Mouse (Mus musculus): ENCODE measurements around the gene Khdc1b. TPM values are rescaled to one million over a fixed set of nuclear protein-coding genes. Genes with fewer than 3 reads are reported as not detected.

Gene Khdc1b
- polyA plus RNA-seq, 1 experiment from 2014 or later, result not detected

DNA sequence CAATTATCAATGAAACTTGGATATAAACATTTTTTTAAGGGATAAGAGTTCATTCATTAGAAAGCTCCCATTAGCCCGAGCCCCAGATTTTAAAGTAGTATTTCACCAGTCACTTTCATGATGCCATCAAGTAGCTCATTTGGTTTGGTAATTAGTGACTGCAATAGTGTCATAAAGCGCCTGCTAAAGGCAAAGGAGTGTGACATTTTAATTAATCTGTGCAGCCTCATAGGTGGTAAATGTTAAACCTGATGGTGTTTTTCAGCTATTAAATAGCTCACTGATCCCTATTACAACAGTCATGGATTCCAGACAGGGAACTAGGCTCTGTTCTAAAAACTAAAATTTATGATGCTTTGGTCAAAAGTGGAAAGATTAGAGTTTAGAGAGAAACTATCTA, 23.9 kb downstream of the Khdc1b start:
- 74% methylated on average over 2 of the region's 2 CpGs for WGBS
- H3K9ac ChIP-seq (ENCODE audit: low read length), result no peak overlapping the region
- H3K9me3 ChIP-seq (replicated peaks; ENCODE audit: control insufficient read depth, low read length), result no peaks in the 10 kb centered on the region
- no peaks in the 10 kb centered on the region for H3K36me3 ChIP-seq (ENCODE audit: control insufficient read depth, insufficient read depth, low read length)
- no peak overlapping the region for H3K4me3 ChIP-seq (replicated peaks; ENCODE audit: low read length)
- no peaks in the 10 kb centered on the region for H3K27me3 ChIP-seq (ENCODE audit: control insufficient read depth, insufficient read depth, low read length)
- H3K4me1 ChIP-seq (ENCODE audit: control insufficient read depth, insufficient read depth, low read length), result 0 out of 2 replicates have a peak, but pooled peaks cover 3% of the 10 kb centered on the region
- no peak overlapping the region for H3K27ac ChIP-seq (ENCODE audit: low read length)
- H3K4me2 ChIP-seq (ENCODE audit: low read depth, low read length), result no peak overlapping the region
- ATAC-seq (ENCODE audit: insufficient read depth, low FRiP score), result no peak

DNA sequence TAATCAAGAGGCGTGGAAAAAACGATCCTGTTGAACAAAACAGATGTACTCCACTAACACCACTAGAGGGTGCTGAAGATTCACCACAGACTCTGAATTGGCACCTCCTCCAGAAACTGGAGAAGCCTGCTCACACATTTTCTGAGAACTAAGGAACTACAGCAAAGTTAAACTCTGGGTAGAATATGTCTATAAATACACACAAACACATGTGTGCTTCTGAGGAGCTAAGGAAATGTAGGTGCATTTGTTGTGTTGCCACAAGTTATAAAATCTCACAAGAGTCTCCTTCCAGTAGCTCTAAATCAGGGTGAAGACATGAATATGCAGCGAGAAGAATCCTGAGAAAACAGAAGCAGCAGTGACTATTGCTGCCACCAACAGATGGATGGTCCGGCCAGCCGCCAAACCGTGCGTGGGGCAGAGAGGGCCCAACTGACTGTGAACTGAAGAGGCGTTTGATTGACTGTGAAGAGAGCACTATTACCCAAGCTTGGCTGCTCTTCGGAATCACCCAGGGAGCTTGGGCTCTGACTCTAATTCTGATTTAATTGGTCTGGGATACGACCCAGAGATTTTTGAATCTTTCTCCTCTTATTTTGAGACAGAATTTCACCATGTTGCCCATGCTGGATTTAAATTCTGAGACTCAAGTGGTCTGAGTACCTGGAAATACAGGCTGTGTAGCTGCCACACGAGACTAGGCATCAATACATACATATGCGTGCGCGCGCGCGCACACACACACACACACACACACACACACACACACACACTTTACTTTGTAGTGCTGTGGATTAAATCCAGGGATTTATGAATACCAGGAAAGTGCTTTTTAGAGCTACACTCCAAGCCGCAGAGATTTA, 28.2 kb downstream of the Khdc1b start:
- Histone ChIP-seq H3K36me3 (ENCODE audit: control insufficient read depth, insufficient read depth, low read length) (no peaks in the 10 kb centered on the region), H3K9ac (ENCODE audit: low read length) (no peak overlapping the region), H3K4me3 (replicated peaks; ENCODE audit: low read length) (no peak overlapping the region), H3K27ac (ENCODE audit: low read length) (no peak overlapping the region), H3K27me3 (ENCODE audit: control insufficient read depth, insufficient read depth, low read length) (no peaks in the 10 kb centered on the region), H3K4me1 (ENCODE audit: control insufficient read depth, insufficient read depth, low read length) (0 out of 2 replicates have a peak, but pooled peaks cover 3% of the 10 kb centered on the region), H3K4me2 (ENCODE audit: low read depth, low read length) (no peak overlapping the region), H3K9me3 (replicated peaks; ENCODE audit: control insufficient read depth, low read length) (no peaks in the 10 kb centered on the region)
- 54% methylated on average over 18 of the region's 18 CpGs for WGBS
- ATAC-seq (ENCODE audit: insufficient read depth, low FRiP score), result peak; percentile 37; the same call in 1 of the 2 replicates

DNA sequence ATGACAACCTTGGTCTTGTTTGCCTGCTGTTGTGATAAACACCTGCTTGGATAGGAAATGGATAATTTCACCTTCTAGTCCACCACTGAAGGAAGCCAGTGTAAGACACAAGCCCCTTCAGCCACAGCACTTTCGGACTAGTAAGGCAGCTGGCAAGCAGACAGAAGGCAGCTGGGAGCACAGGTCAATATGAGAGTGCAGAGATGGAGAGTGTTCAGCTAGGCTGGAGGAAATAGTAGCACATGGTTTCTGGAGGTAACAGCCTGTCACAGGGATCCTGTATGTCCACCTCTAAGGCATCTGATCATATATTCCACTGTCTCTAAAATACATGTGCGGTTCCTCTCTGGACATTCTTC, 28.8 kb downstream of the Khdc1b start:
- 0 out of 2 replicates have a peak, but pooled peaks cover 3% of the 10 kb centered on the region for H3K4me1 ChIP-seq (ENCODE audit: control insufficient read depth, insufficient read depth, low read length)
- no peaks in the 10 kb centered on the region for H3K36me3 ChIP-seq (ENCODE audit: control insufficient read depth, insufficient read depth, low read length)
- H3K4me3 ChIP-seq (replicated peaks; ENCODE audit: low read length), result no peak overlapping the region
- H3K27me3 ChIP-seq (ENCODE audit: control insufficient read depth, insufficient read depth, low read length), result no peaks in the 10 kb centered on the region
- 77% methylated on average over 2 of the region's 2 CpGs for WGBS
- H3K9me3 ChIP-seq (replicated peaks; ENCODE audit: control insufficient read depth, low read length), result no peaks in the 10 kb centered on the region
- no peak overlapping the region for H3K4me2 ChIP-seq (ENCODE audit: low read depth, low read length)
- no peak overlapping the region for H3K27ac ChIP-seq (ENCODE audit: low read length)
- no peak overlapping the region for H3K9ac ChIP-seq (ENCODE audit: low read length)
- ATAC-seq (ENCODE audit: insufficient read depth, low FRiP score), result no peak

DNA sequence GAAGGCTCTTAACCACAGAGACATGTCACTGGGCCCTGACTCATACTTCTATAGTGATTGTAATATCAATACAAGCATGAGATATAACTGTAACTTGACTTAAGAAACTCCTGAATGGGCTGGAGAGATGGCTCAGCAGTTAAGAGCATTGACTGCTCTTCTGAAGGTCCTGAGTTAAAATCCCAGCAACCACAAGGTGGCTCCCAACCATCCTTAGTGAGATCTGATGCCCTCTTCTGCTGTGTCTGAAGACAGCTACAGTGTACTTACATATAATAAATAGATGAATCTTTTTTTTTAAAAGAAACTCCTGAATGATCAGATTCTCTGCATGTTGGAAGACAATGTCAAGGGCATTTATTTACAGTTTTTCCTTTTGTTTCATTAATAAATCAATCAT, 36.0 kb downstream of the Khdc1b start:
- H3K9me3 ChIP-seq (replicated peaks; ENCODE audit: control insufficient read depth, low read length), result no peaks in the 10 kb centered on the region
- no peak overlapping the region for H3K27ac ChIP-seq (ENCODE audit: low read length)
- H3K4me2 ChIP-seq (ENCODE audit: low read depth, low read length), result no peak overlapping the region
- H3K4me3 ChIP-seq (replicated peaks; ENCODE audit: low read length), result no peak overlapping the region
- H3K36me3 ChIP-seq (ENCODE audit: control insufficient read depth, insufficient read depth, low read length), result no peaks in the 10 kb centered on the region
- H3K27me3 ChIP-seq (ENCODE audit: control insufficient read depth, insufficient read depth, low read length), result no peaks in the 10 kb centered on the region
- no peaks in the 10 kb centered on the region for H3K4me1 ChIP-seq (ENCODE audit: control insufficient read depth, insufficient read depth, low read length)
- no peak for ATAC-seq (ENCODE audit: insufficient read depth, low FRiP score)
- no peak overlapping the region for H3K9ac ChIP-seq (ENCODE audit: low read length)

DNA sequence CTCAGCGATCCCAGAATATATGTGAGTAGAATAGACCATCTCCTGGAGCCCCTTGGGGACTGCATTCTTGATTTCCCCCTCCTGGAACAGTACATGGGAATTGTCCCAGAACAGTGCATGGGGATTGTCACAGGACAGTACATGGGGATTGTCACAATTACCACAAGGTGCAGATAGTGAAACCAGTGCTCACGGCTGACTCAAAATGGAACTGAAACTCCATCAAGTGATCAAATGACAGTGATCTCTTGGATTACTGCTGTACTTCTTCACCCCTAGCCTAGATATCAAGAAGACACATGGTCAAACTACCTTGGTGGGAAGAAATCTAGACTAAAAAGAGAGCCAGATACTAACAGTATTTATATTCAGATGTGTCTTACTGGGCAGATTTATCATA, 42.3 kb downstream of the Khdc1b start:
- H3K36me3 ChIP-seq (ENCODE audit: control insufficient read depth, insufficient read depth, low read length), result no peaks in the 10 kb centered on the region
- no peaks in the 10 kb centered on the region for H3K9me3 ChIP-seq (replicated peaks; ENCODE audit: control insufficient read depth, low read length)
- no peak overlapping the region for H3K4me2 ChIP-seq (ENCODE audit: low read depth, low read length)
- H3K27ac ChIP-seq (ENCODE audit: low read length), result no peak overlapping the region
- no peak for ATAC-seq (ENCODE audit: insufficient read depth, low FRiP score)
- H3K4me1 ChIP-seq (ENCODE audit: control insufficient read depth, insufficient read depth, low read length), result no peaks in the 10 kb centered on the region
- H3K27me3 ChIP-seq (ENCODE audit: control insufficient read depth, insufficient read depth, low read length), result no peaks in the 10 kb centered on the region
- H3K4me3 ChIP-seq (replicated peaks; ENCODE audit: low read length), result no peak overlapping the region
- no peak overlapping the region for H3K9ac ChIP-seq (ENCODE audit: low read length)
- 92% methylated on average over 2 of the region's 2 CpGs for WGBS

DNA sequence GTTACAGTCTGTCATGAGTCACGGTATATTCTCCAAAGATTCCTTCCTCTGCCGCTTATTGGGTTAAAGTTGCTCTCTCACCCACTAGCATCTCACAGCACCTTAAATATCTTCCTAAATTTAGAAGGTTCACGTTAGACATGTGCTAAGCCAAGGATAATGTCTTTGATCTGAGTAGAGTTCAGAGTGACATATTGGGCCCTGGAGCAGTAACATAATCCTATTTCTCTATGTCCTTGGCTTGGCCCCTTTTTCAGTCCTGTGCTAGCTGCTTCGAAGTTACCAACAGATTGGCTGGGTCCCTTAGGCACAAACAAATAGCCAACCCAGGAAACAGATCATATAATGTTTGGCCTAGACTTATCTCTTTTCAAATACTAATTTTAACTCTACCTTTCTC, 44.7 kb downstream of the Khdc1b start:
- Histone ChIP-seq H3K9me3 (replicated peaks; ENCODE audit: control insufficient read depth, low read length) (no peaks in the 10 kb centered on the region), H3K4me1 (ENCODE audit: control insufficient read depth, insufficient read depth, low read length) (no peaks in the 10 kb centered on the region), H3K4me2 (ENCODE audit: low read depth, low read length) (no peak overlapping the region), H3K27ac (ENCODE audit: low read length) (no peak overlapping the region), H3K4me3 (replicated peaks; ENCODE audit: low read length) (no peak overlapping the region), H3K27me3 (ENCODE audit: control insufficient read depth, insufficient read depth, low read length) (no peaks in the 10 kb centered on the region), H3K9ac (ENCODE audit: low read length) (no peak overlapping the region), H3K36me3 (ENCODE audit: control insufficient read depth, insufficient read depth, low read length) (no peaks in the 10 kb centered on the region)
- 82% methylated on average over 4 of the region's 4 CpGs for WGBS
- ATAC-seq (ENCODE audit: insufficient read depth, low FRiP score), result no peak

DNA sequence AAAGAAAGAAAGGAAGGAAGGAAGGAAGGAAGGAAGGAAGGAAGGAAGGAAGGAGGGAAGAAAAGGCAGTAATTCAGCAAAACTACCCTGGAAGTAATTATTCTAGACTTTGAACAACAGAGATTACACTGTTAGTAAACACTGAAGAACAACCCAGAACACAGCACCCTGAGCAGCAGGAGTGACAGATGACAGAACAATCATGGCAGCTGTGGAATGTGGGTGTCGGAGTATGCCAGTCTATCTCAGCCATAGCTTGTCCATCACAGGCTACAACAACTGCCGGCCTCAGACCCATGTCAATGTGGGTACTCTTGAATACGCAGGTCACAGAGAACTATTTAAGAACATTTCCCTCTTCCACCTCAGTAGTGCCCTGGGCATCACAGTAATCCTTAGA, 48.3 kb downstream of the Khdc1b start:
- no peak overlapping the region for H3K4me3 ChIP-seq (replicated peaks; ENCODE audit: low read length)
- no peaks in the 10 kb centered on the region for H3K36me3 ChIP-seq (ENCODE audit: control insufficient read depth, insufficient read depth, low read length)
- H3K4me2 ChIP-seq (ENCODE audit: low read depth, low read length), result no peak overlapping the region
- no peaks in the 10 kb centered on the region for H3K4me1 ChIP-seq (ENCODE audit: control insufficient read depth, insufficient read depth, low read length)
- WGBS, result 83% methylated on average over 3 of the region's 3 CpGs
- no peak overlapping the region for H3K27ac ChIP-seq (ENCODE audit: low read length)
- H3K27me3 ChIP-seq (ENCODE audit: control insufficient read depth, insufficient read depth, low read length), result no peaks in the 10 kb centered on the region
- no peak for ATAC-seq (ENCODE audit: insufficient read depth, low FRiP score)
- no peaks in the 10 kb centered on the region for H3K9me3 ChIP-seq (replicated peaks; ENCODE audit: control insufficient read depth, low read length)
- H3K9ac ChIP-seq (ENCODE audit: low read length), result no peak overlapping the region

DNA sequence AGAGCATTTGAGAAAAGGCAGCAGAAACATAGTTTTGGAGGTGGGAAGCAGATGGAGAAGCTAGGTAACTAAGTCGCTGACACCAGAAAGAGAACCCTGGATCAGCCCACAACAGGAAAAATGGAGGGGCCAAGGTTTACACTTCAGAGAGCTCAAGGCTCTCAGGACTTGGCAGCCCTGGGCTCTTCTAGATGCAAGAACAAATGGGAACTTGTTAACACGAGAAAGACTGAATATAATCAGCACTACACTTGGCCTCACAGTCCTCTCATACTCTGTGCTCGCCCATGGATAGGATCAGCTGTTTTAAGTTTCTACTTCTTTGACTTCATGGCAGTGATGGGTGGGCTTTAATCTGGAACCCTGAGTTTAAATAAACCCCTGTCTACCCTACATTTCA, 51.5 kb downstream of the Khdc1b start:
- H3K9ac ChIP-seq (ENCODE audit: low read length), result no peak overlapping the region
- no peaks in the 10 kb centered on the region for H3K36me3 ChIP-seq (ENCODE audit: control insufficient read depth, insufficient read depth, low read length)
- no peak overlapping the region for H3K4me2 ChIP-seq (ENCODE audit: low read depth, low read length)
- no peaks in the 10 kb centered on the region for H3K27me3 ChIP-seq (ENCODE audit: control insufficient read depth, insufficient read depth, low read length)
- H3K9me3 ChIP-seq (replicated peaks; ENCODE audit: control insufficient read depth, low read length), result no peaks in the 10 kb centered on the region
- H3K4me1 ChIP-seq (ENCODE audit: control insufficient read depth, insufficient read depth, low read length), result no peaks in the 10 kb centered on the region
- H3K4me3 ChIP-seq (replicated peaks; ENCODE audit: low read length), result no peak overlapping the region
- 58% methylated on average over 3 of the region's 3 CpGs for WGBS
- ATAC-seq (ENCODE audit: insufficient read depth, low FRiP score), result 0 out of 2 replicates have a peak, but pooled peaks have one; percentile 25
- H3K27ac ChIP-seq (ENCODE audit: low read length), result no peak overlapping the region
